Mouse (Mus musculus) midbrain, embryonic 16.5 days (tissue): ENCODE measurements around the gene Smyd2. TPM values are rescaled to one million over a fixed set of nuclear protein-coding genes. Genes with fewer than 3 reads are reported as not detected.

Source experiments
- ATAC-seq: fragments of 200-750 bp; cut with Nextera tagmentation; 2 replicates; pipeline ENCODE4 v1.8.0; 2017; ENCODE audit warnings: moderate TSS enrichment
- H3K27ac ChIP-seq: fragments of 300-500 bp; sonication (generic); 2 replicates; pipeline ENCODE4 v1.5.1; 2014; ENCODE audit warnings: mild to moderate bottlenecking, low read length, mixed read lengths
- H3K27me3 ChIP-seq: fragments of 300-500 bp; sonication (generic); 2 replicates; pipeline ENCODE4 v1.6.1; 2014; ENCODE audit warnings: low read depth, low read length, mixed read lengths; ENCODE audit not compliant: control insufficient read depth, insufficient read depth
- H3K36me3 ChIP-seq: fragments of 300-500 bp; sonication (generic); 2 replicates; pipeline ENCODE4 v1.6.1; 2014; ENCODE audit warnings: mild to moderate bottlenecking, low read length, moderate library complexity, mixed read lengths; ENCODE audit not compliant: control insufficient read depth, insufficient read depth
- H3K4me1 ChIP-seq: fragments of 300-500 bp; sonication (generic); 2 replicates; pipeline ENCODE4 v1.6.1; 2014; ENCODE audit warnings: mild to moderate bottlenecking, low read length, mixed read lengths; ENCODE audit not compliant: control insufficient read depth, insufficient read depth
- H3K4me2 ChIP-seq: fragments of 300-500 bp; sonication (generic); 2 replicates; pipeline ENCODE4 v1.6.1; 2014; ENCODE audit warnings: mild to moderate bottlenecking, low read length, mixed read lengths
- H3K4me3 ChIP-seq: fragments of 300-500 bp; sonication (generic); 2 replicates; pipeline ENCODE4 v1.5.1; 2014; ENCODE audit warnings: low read depth, mild to moderate bottlenecking, low read length, moderate library complexity, mixed read lengths
- H3K9ac ChIP-seq: fragments of 300-500 bp; sonication (generic); 2 replicates; pipeline ENCODE4 v1.6.1; 2014; ENCODE audit warnings: low read depth, low read length, mixed read lengths
- H3K9me3 ChIP-seq: fragments of 300-500 bp; sonication (generic); replicated peaks from 2 replicates; pipeline ENCODE4 v1.6.1; 2014; ENCODE audit warnings: mild to moderate bottlenecking, low read length, mixed read lengths; ENCODE audit not compliant: control insufficient read depth, poor library complexity, severe bottlenecking
- WGBS: fragments of 180-500 bp; shearing (Covaris S2); extraction: QIAGEN DNeasy Blood & Tissue Kit; methylation state at CpG from one replicate; pipeline ENCODE4 v1.1.7; 2014; 5-methylcytosine and 5-hydroxymethylcytosine counted together
- polyA plus RNA-seq: library from polyadenylated mRNA; unstranded; fragments of >200 nt; fragmentation: Nextera tagmentation; extraction: Ambion mirVana; gene quantifications from 2 replicates; pipeline ENCODE4 v1.2.1, GENCODE M21; 2015

Gene Smyd2
- polyA plus RNA-seq: 77.0 and 78.7 TPM in 2 replicates

GRCm38 (mm10) chr1:189921818-189922592 lies at the start of gene Smyd2:
Gene Smyd2, minus strand, starts transcription at chr1:189922363.
- peaks cover 16% of the 10 kb centered on the region for H3K4me1 ChIP-seq
- ATAC-seq: peak; percentile 91
- no peaks in the 10 kb centered on the region for H3K36me3 ChIP-seq
- peaks cover 3% of the 10 kb centered on the region; the same call in 1 of the 2 replicates for H3K27me3 ChIP-seq
- H3K9ac ChIP-seq: peak within 1 kb of the TSS; percentile 74
- under 1% methylated on average over 63 of the region's 90 CpGs for WGBS
- H3K9me3 ChIP-seq: no peaks in the 10 kb centered on the region
- peak within 1 kb of the TSS; percentile 81 for H3K4me3 ChIP-seq
- H3K27ac ChIP-seq: peak within 1 kb of the TSS; percentile 60
- H3K4me2 ChIP-seq: peak within 1 kb of the TSS; percentile 94

GRCm38 (mm10) chr1:189970381-189970780 lies 48.2 kb upstream of the Smyd2 start:
- no peaks in the 10 kb centered on the region for H3K27me3 ChIP-seq
- H3K9ac ChIP-seq: no peak overlapping the region
- H3K9me3 ChIP-seq: no peaks in the 10 kb centered on the region
- ATAC-seq: no peak
- H3K36me3 ChIP-seq: no peaks in the 10 kb centered on the region
- WGBS: 88% methylated on average over 8 of the region's 8 CpGs
- H3K4me2 ChIP-seq: no peak overlapping the region
- no peak overlapping the region for H3K27ac ChIP-seq
- 0 out of 2 replicates have a peak, but pooled peaks cover 3% of the 10 kb centered on the region for H3K4me1 ChIP-seq
- no peak overlapping the region for H3K4me3 ChIP-seq

- 84% methylated on average over 4 of the region's 4 CpGs for WGBS
- Histone ChIP-seq H3K27me3 (no peaks in the 10 kb centered on the region), H3K9me3 (no peaks in the 10 kb centered on the region), H3K4me1 (0 out of 2 replicates have a peak, but pooled peaks cover 3% of the 10 kb centered on the region), H3K27ac (no peak overlapping the region), H3K4me2 (no peak overlapping the region), H3K9ac (no peak overlapping the region), H3K4me3 (no peak overlapping the region), H3K36me3 (no peaks in the 10 kb centered on the region)
- no peak for ATAC-seq
Measured at GRCm38 (mm10) chr1:189968027-189968426, 45.9 kb upstream of the Smyd2 start.

- WGBS: 80% methylated on average over 5 of the region's 5 CpGs
- Histone ChIP-seq H3K9ac (no peak overlapping the region), H3K4me2 (no peak overlapping the region), H3K4me1 (no peaks in the 10 kb centered on the region), H3K36me3 (no peaks in the 10 kb centered on the region), H3K27ac (no peak overlapping the region), H3K27me3 (no peaks in the 10 kb centered on the region), H3K9me3 (no peaks in the 10 kb centered on the region), H3K4me3 (no peak overlapping the region)
- ATAC-seq: no peak
Measured at GRCm38 (mm10) chr1:189960481-189960880, 38.3 kb upstream of the Smyd2 start.

- Histone ChIP-seq H3K36me3 (no peaks in the 10 kb centered on the region), H3K9ac (no peak overlapping the region), H3K9me3 (no peaks in the 10 kb centered on the region), H3K4me1 (no peaks in the 10 kb centered on the region), H3K27ac (no peak overlapping the region), H3K4me2 (no peak overlapping the region), H3K4me3 (no peak overlapping the region), H3K27me3 (no peaks in the 10 kb centered on the region)
- no peak for ATAC-seq
- WGBS: 79% methylated on average over 8 of the region's 8 CpGs
Measured at GRCm38 (mm10) chr1:189959802-189960201, 37.6 kb upstream of the Smyd2 start.

DNA sequence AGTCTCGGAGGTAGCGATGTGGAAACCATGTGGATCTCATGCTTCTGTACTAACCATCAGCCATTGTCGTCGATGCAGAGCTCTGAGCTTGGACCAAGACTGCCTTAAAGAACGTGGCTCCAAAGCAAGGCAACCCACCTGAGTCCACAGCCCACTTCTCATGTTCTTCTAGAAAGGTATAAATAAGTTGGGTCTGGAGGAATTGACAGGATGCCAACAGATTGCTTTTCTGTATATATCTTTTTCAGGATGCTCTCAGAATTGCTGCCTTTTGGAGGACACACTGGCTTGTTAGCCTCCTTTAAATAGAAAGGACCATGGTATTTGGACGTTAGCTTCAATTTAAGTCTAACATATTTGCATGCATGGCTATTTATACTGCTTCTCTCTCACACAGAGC lies 29.7 kb upstream of the Smyd2 start:
- WGBS: 86% methylated on average over 6 of the region's 6 CpGs
- ATAC-seq: no peak
- no peaks in the 10 kb centered on the region for H3K9me3 ChIP-seq
- H3K36me3 ChIP-seq: no peaks in the 10 kb centered on the region
- no peak overlapping the region for H3K27ac ChIP-seq
- no peaks in the 10 kb centered on the region for H3K27me3 ChIP-seq
- no peaks in the 10 kb centered on the region for H3K4me1 ChIP-seq
- H3K4me2 ChIP-seq: no peak overlapping the region
- H3K4me3 ChIP-seq: no peak overlapping the region
- no peak overlapping the region for H3K9ac ChIP-seq

DNA sequence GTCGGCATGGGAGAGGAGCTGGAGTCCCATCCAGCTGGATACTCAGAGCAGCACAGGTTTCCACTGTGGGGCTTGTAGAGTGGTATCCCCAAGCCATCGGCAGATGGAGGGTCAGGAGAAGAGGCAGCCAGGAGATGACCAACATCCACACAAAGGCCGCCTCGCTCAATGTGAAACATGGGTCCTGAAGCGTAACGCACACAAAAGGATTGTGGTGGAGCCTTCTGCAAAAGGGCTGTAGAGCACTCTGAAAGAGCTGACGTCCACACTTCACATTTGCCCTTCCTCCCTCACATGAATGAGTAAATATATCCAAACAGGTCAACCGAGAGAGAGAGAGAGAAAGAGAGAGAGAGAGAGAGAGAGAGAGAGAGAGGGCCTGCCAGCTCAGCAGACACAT lies 25.2 kb upstream of the Smyd2 start:
- Histone ChIP-seq H3K9ac (no peak overlapping the region), H3K9me3 (no peaks in the 10 kb centered on the region), H3K4me2 (no peak overlapping the region), H3K4me3 (no peak overlapping the region), H3K27ac (no peak overlapping the region), H3K27me3 (no peaks in the 10 kb centered on the region), H3K4me1 (no peaks in the 10 kb centered on the region), H3K36me3 (no peaks in the 10 kb centered on the region)
- ATAC-seq: no peak
- WGBS: 44% methylated on average over 8 of the region's 8 CpGs

GRCm38 (mm10) chr1:189946126-189946525 lies 24.0 kb upstream of the Smyd2 start:
- Histone ChIP-seq H3K4me3 (no peak overlapping the region), H3K27me3 (no peaks in the 10 kb centered on the region), H3K4me2 (no peak overlapping the region), H3K9ac (no peak overlapping the region), H3K36me3 (no peaks in the 10 kb centered on the region), H3K27ac (no peak overlapping the region), H3K4me1 (no peaks in the 10 kb centered on the region), H3K9me3 (no peaks in the 10 kb centered on the region)
- ATAC-seq: no peak
- WGBS: 83% methylated on average over 8 of the region's 8 CpGs

- Histone ChIP-seq H3K36me3 (no peaks in the 10 kb centered on the region), H3K4me3 (no peak overlapping the region), H3K9me3 (no peaks in the 10 kb centered on the region), H3K4me1 (no peaks in the 10 kb centered on the region), H3K9ac (no peak overlapping the region), H3K27ac (no peak overlapping the region), H3K4me2 (no peak overlapping the region), H3K27me3 (no peaks in the 10 kb centered on the region)
- no peak for ATAC-seq
- WGBS: 93% methylated on average over 5 of the region's 5 CpGs
Measured at GRCm38 (mm10) chr1:189941786-189942185, 19.6 kb upstream of the Smyd2 start.
